Mouse (Mus musculus) olfactory bulb, adult 2 months (tissue): ENCODE data around the gene Ssc4d.

ENCODE experiments used
- CTCF ChIP-seq: fragments of 200-500 bp; IDR thresholded peaks from 2 replicates; pipeline ENCODE4 v1.5.1; 2012; ENCODE audit warnings: low read depth, mild to moderate bottlenecking, low read length, moderate library complexity; ENCODE audit not compliant: insufficient read depth
- POLR2A ChIP-seq: fragments of 200-500 bp; IDR thresholded peaks from 2 replicates; pipeline ENCODE4 v1.6.1; 2012; ENCODE audit warnings: mild to moderate bottlenecking, low read depth, low read length, moderate library complexity; ENCODE audit not compliant: insufficient read depth

DNA sequence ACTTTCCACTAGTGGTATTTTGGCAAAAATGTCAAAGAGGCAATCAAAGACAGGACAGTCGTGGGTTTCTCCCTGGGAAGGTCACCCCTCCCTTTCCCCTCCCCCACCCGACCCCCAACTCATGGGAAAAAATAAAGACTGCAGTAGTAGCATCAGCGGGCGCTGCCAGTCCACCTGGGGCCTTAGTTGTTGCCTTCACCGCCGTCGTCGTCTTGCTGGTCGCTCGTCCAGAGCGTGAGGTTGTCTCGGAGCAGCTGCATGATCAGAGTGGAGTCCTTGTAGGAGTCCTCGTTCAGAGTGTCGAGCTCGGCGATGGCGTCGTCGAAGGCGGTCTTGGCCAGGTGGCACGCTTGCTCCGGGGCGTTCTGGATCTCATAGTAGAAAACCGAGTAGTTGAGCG lies 63.5 kb downstream of the Ssc4d start:
- no peak for TF ChIP-seq POLR2A
- no peak for TF ChIP-seq CTCF
